Mouse (Mus musculus): ENCODE results near the gene H2-Aa. TPM values are rescaled to one million over a fixed set of nuclear protein-coding genes. Genes with fewer than 3 reads are reported as not detected.

H2-Aa gene
- polyA plus RNA-seq, 1 experiment = not detected

DNA sequence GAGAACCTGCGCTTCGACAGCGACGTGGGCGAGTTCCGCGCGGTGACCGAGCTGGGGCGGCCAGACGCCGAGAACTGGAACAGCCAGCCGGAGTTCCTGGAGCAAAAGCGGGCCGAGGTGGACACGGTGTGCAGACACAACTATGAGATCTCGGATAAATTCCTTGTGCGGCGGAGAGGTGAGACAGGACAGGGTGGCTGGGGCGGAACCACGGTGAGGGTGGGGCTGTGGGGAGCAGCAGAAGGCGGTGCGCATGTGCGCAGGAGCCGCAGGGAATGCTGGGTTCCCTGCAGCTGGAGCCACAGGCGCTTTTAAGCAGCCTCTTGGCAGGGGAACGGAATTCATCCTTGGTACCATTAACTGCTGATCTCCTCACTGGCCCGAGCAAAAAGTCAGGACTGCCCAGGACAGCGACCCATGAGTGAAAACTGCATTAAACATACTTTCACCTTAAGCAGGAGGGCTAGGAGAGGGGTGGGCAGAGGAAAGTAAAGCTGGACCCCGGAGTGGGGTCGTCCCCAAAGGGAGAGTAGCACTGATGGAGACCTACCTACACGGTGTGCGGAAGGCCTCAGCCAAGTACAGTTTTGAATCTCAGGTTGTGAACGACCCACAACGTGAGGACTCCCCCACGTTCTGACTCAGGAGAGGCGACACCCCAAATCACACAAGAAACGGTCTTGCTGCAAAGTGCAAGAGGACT, 22.2 kb upstream of the H2-Aa start:
- TF ChIP-seq CTCF (IDR thresholded peaks at IDR 0.05; ENCODE audit: borderline replicate concordance, insufficient read depth, low read length) (no peak), POLR2A (IDR thresholded peaks at IDR 0.05; ENCODE audit: low read depth, low read length) (peak; percentile 76)
- no peaks in the 10 kb centered on the region for H3K4me1 ChIP-seq (ENCODE audit: control insufficient read depth, insufficient read depth, low read length)
- H3K27ac ChIP-seq (ENCODE audit: insufficient read depth, low read length) = no peak overlapping the region
- H3K4me3 ChIP-seq (ENCODE audit: insufficient read depth, low read length) = peak overlapping the region; percentile 57

DNA sequence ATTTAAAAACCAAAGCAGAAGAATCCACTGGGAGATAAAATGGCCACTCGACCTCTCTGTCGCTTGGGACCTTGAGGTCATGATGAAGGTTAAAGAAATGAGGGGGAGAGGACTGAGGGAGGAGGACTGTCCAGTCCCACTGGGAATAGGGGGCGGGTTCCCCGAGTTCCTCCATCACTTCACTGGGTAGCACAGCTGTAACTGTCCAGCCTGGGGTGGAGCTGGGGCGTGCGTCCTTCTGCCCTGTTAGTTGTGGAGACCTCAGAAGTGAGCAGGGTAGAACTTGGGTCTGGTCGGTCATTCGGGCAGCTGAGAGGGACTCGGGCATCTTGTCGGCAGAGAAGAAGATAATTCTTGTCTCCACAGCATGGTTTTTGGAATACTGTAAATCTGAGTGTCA, 21.6 kb upstream of the H2-Aa start:
- Histone ChIP-seq H3K27ac (ENCODE audit: insufficient read depth, low read length) (no peak overlapping the region), H3K4me3 (ENCODE audit: insufficient read depth, low read length) (peak overlapping the region; percentile 57), H3K4me1 (ENCODE audit: control insufficient read depth, insufficient read depth, low read length) (no peaks in the 10 kb centered on the region)
- TF ChIP-seq POLR2A (IDR thresholded peaks at IDR 0.05; ENCODE audit: low read depth, low read length) = no peak
- no peak for TF ChIP-seq CTCF (IDR thresholded peaks at IDR 0.05; ENCODE audit: borderline replicate concordance, insufficient read depth, low read length)

DNA sequence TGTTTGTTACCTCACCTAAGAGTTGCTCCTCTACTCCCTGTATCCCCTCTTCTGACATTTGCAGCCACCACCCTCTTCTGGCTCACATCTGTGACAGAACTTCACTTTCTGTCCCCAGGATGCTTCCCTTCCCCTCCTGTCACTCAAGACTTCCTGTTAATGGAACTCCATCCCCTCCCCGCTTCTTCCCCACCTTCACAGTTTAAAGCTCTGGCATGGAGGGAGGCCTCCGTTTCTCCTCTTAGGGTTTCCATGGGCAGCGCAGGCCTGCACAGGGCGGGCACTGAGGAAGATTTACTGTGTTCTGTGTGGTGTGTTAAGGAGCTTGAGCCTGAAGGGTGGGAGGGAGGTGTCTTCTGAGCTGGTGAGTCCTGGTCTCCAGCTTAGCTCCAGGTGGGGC, 20.5 kb upstream of the H2-Aa start:
- H3K4me1 ChIP-seq (ENCODE audit: control insufficient read depth, insufficient read depth, low read length) = no peaks in the 10 kb centered on the region
- no peak for TF ChIP-seq POLR2A (IDR thresholded peaks at IDR 0.05; ENCODE audit: low read depth, low read length)
- H3K27ac ChIP-seq (ENCODE audit: insufficient read depth, low read length) = no peak overlapping the region

DNA sequence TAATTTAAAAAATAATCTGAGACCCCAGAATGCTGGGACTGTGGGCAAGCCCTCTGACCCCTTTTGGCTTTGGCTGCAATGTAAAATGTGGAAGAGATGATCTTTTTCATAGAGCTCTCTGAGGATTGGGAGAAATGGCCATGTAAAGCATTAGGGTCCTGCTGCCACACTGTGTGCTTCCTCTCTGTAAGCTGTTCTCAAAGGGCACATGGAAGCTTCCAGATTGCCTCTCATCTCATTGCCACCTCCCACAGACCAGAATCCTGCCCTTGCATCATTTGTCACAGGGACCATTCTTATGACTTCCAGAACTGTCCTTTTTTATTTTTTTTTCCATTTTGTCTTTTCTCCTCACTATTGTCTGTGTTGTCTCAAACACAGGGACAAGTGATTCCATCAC, 19.6 kb upstream of the H2-Aa start:
- Histone ChIP-seq H3K27ac (ENCODE audit: insufficient read depth, low read length) (no peak overlapping the region), H3K4me1 (ENCODE audit: control insufficient read depth, insufficient read depth, low read length) (no peaks in the 10 kb centered on the region), H3K4me3 (ENCODE audit: insufficient read depth, low read length) (no peak overlapping the region)
- TF ChIP-seq POLR2A (IDR thresholded peaks at IDR 0.05; ENCODE audit: low read depth, low read length) (no peak), CTCF (IDR thresholded peaks at IDR 0.05; ENCODE audit: borderline replicate concordance, insufficient read depth, low read length) (no peak)

More for the DNA sequence above, 20.5 kb upstream of the H2-Aa start:
- H3K4me3 ChIP-seq (ENCODE audit: insufficient read depth, low read length) = no peak overlapping the region

DNA sequence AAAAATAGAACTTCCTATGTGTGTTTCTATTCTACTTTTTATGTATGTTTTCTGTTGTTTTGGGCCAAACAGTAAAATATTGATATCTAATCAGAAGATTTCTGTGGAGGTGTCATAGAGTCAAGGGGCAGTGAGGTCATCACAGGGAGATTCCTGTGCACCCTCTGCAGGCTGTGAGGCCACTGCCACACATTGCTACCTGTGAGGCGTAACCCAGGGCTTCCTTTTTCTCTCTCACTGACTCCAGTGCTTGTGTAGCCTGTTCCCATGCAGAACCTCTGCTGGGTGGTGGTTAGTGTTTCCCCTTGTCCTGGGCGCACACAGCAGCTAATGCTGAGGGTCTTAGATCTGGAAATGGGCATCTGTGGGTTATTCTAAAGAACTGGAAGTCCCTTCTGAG, 18.8 kb upstream of the H2-Aa start:
- Histone ChIP-seq H3K27ac (ENCODE audit: insufficient read depth, low read length) (no peak overlapping the region), H3K4me1 (ENCODE audit: control insufficient read depth, insufficient read depth, low read length) (no peaks in the 10 kb centered on the region), H3K4me3 (ENCODE audit: insufficient read depth, low read length) (no peak overlapping the region)
- TF ChIP-seq POLR2A (IDR thresholded peaks at IDR 0.05; ENCODE audit: low read depth, low read length) (no peak), CTCF (IDR thresholded peaks at IDR 0.05; ENCODE audit: borderline replicate concordance, insufficient read depth, low read length) (no peak)

DNA sequence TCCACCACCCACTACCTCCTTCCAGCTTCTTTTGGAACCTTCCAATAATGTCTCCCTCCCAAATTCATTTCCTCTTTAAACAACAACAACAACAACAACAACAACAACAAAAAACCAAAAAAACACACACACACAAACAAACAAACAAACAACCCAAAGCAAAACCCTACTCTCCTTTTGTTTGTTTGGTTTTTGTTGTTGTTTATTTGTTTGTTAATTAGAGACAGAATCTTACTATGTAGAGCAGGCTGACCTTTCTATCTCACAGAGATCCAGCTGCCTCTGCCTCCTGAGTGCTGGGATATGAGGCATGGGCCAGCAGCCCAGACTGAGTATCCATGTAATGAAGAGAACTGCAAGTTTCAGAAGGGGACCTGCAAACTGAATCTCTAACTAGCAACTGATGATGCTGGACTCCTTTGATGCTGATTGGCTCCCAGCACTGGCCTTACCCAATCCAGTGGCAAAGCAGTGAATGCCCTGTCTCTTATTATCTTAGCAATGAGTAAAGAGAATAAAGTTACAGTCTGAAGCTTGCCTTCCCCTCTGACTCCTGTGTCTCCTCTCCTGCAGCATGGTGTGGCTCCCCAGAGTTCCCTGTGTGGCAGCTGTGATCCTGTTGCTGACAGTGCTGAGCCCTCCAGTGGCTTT, 17.9 kb upstream of the H2-Aa start, which contains the start of gene H2-Eb1:
Gene H2-Eb1, plus strand, starts transcription at position 488 of the 651 bp plus-strand sequence.
- Histone ChIP-seq H3K4me3 (ENCODE audit: insufficient read depth, low read length) (no peak within 1 kb of the TSS), H3K4me1 (ENCODE audit: control insufficient read depth, insufficient read depth, low read length) (no peaks in the 10 kb centered on the region), H3K27ac (ENCODE audit: insufficient read depth, low read length) (no peak within 1 kb of the TSS)
- TF ChIP-seq CTCF (IDR thresholded peaks at IDR 0.05; ENCODE audit: borderline replicate concordance, insufficient read depth, low read length) (no peak), POLR2A (IDR thresholded peaks at IDR 0.05; ENCODE audit: low read depth, low read length) (no peak)

DNA sequence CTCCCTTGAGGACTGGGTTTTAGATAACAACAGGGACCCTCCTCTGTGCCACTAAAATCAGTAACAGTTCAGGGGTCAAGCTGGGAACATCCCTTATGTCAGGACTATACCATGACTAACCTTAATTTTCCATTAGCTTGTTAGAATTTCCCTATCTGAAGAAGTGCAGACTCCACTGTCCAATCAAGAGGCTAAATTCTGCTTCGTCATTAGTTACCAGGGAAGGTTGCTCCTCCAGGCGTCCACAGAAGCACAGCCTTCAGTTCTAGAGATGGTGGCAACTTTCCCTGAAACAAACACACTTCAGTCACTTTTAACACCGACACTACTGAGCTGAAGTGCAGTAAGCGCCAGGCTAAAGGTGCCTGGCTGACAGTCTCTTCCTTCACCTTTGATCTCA, 17.1 kb upstream of the H2-Aa start:
- no peak for TF ChIP-seq CTCF (IDR thresholded peaks at IDR 0.05; ENCODE audit: borderline replicate concordance, insufficient read depth, low read length)
- TF ChIP-seq POLR2A (IDR thresholded peaks at IDR 0.05; ENCODE audit: low read depth, low read length) = no peak
- Histone ChIP-seq H3K4me3 (ENCODE audit: insufficient read depth, low read length) (no peak overlapping the region), H3K27ac (ENCODE audit: insufficient read depth, low read length) (no peak overlapping the region), H3K4me1 (ENCODE audit: control insufficient read depth, insufficient read depth, low read length) (no peaks in the 10 kb centered on the region)

DNA sequence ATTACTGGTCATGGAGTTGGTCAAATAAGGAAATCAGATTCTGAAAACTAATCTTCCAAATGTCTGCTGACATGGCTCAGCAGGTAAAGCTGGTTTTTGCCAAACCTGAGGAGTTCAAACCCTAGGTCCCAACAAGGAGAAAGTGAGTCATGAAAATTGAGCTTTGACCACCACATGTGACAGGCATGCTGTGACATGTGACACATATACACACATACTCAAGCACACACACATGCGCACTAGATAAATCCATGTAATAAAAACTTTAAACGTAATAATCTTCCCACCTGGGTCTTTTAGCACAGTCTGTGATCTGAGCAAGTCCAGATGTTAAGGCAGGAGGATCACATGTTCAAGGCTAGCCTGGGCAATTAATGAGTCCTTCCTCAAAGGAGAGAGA, 16.2 kb upstream of the H2-Aa start:
- Histone ChIP-seq H3K4me1 (ENCODE audit: control insufficient read depth, insufficient read depth, low read length) (no peaks in the 10 kb centered on the region), H3K27ac (ENCODE audit: insufficient read depth, low read length) (no peak overlapping the region), H3K4me3 (ENCODE audit: insufficient read depth, low read length) (no peak overlapping the region)
- TF ChIP-seq CTCF (IDR thresholded peaks at IDR 0.05; ENCODE audit: borderline replicate concordance, insufficient read depth, low read length) (no peak), POLR2A (IDR thresholded peaks at IDR 0.05; ENCODE audit: low read depth, low read length) (no peak)

DNA sequence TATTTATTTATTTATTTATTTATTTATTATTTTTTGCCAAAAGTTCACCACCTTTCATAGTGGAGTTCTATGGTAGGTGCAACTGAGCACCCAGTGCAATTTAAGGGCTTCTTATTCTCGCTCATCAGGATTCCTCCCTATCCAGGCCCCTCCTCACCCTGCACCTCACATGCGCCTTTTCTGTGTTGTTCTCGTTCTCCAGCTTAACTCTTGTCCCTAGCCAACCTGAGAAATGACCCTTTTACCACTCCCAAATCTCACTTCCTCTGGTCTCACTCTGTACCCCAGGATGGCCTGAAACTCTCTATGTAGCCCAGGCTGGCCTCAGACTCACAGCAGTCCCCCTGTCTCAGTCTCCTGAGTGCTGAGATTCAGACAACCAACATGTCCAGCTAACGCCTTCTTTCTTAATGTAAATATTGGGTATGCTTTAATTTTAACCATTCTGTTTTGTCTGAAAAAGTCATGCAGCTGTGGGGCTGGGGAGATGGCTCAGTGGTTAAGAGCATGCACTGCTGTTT, 14.1 kb upstream of the H2-Aa start:
- TF ChIP-seq CTCF (IDR thresholded peaks at IDR 0.05; ENCODE audit: borderline replicate concordance, insufficient read depth, low read length) (no peak), POLR2A (IDR thresholded peaks at IDR 0.05; ENCODE audit: low read depth, low read length) (no peak)
- no peaks in the 10 kb centered on the region for H3K4me1 ChIP-seq (ENCODE audit: control insufficient read depth, insufficient read depth, low read length)
- H3K27ac ChIP-seq (ENCODE audit: insufficient read depth, low read length) = no peak overlapping the region
- no peak overlapping the region for H3K4me3 ChIP-seq (ENCODE audit: insufficient read depth, low read length)

Measured in embryonic fibroblast, embryonic 13.5 days (primary cell).